Mouse (Mus musculus) stomach, postnatal 0 days (tissue): ENCODE measurements at regions not wholly inside any gene's neighbourhood (a gene's known extent, or its start where the extent isn't known, plus 50 kb on each side); places are given as distances from the start of the nearest gene placed in this dataset.

ENCODE experiments used
- CTCF ChIP-seq: IDR thresholded peaks from 2 replicates; pipeline ENCODE4 v1.5.1; 2016; ENCODE audit warnings: antibody characterized with exemption, low read depth, mild to moderate bottlenecking, moderate library complexity
- EP300 ChIP-seq: optimal IDR thresholded peaks from 2 replicates; pipeline ENCODE3; 2016; ENCODE audit warnings: antibody characterized with exemption

GRCm38 (mm10) chr2:17081266-17081665 is 650.0 kb downstream of the Nebl start:
- TF ChIP-seq CTCF (no peak), EP300 (no peak)
